Mouse (Mus musculus) intestine, embryonic 15.5 days (tissue): ENCODE data around the gene Slc29a1. TPM values are rescaled to one million over a fixed set of nuclear protein-coding genes. Genes with fewer than 3 reads are reported as not detected.
"Not testable (repeated sequence)": the region's sequence is repeated elsewhere in the genome, so short reads cannot be mapped to it uniquely, and the experiment has no call there.

Experiments used
- ATAC-seq: fragments of 200-750 bp; cut with Nextera tagmentation; 2 replicates; pipeline ENCODE4 v1.8.0; 2017; ENCODE audit warnings: moderate TSS enrichment, moderate library complexity
- H3K27ac ChIP-seq: fragments of 300-500 bp; sonication (generic); 2 replicates; pipeline ENCODE4 v1.5.1; 2015; ENCODE audit warnings: mild to moderate bottlenecking, inconsistent platforms
- H3K27me3 ChIP-seq: fragments of 300-500 bp; sonication (generic); replicated peaks from 2 replicates; pipeline ENCODE4 v1.6.1; 2015; ENCODE audit warnings: inconsistent platforms
- H3K36me3 ChIP-seq: fragments of 300-500 bp; sonication (generic); 2 replicates; pipeline ENCODE4 v1.6.1; 2015; ENCODE audit warnings: inconsistent platforms
- H3K4me1 ChIP-seq: fragments of 300-500 bp; sonication (generic); replicated peaks from 2 replicates; pipeline ENCODE4 v1.6.1; 2015; ENCODE audit warnings: inconsistent platforms
- H3K4me2 ChIP-seq: fragments of 300-500 bp; sonication (generic); replicated peaks from 2 replicates; pipeline ENCODE4 v1.6.1; 2015; ENCODE audit warnings: mild to moderate bottlenecking, inconsistent platforms
- H3K4me3 ChIP-seq: fragments of 300-500 bp; sonication (generic); replicated peaks from 2 replicates; pipeline ENCODE4 v1.5.1; 2015; ENCODE audit warnings: inconsistent platforms
- H3K9ac ChIP-seq: fragments of 300-500 bp; sonication (generic); 2 replicates; pipeline ENCODE4 v1.6.1; 2015; ENCODE audit warnings: inconsistent platforms
- H3K9me3 ChIP-seq: fragments of 300-500 bp; sonication (generic); 2 replicates; pipeline ENCODE4 v1.6.1; 2016; ENCODE audit warnings: inconsistent platforms
- WGBS: fragments of 180-500 bp; shearing (Covaris S2); methylation state at CpG from one replicate; pipeline ENCODE4 v1.1.7; 2015; 5-methylcytosine and 5-hydroxymethylcytosine counted together
- polyA plus RNA-seq: library from polyadenylated mRNA; unstranded; fragments of >200 nt; fragmentation: Nextera tagmentation; extraction: Ambion mirVana; gene quantifications from 2 replicates; pipeline ENCODE4 v1.2.1, GENCODE M21; 2015

Gene Slc29a1
- polyA plus RNA-seq, 1 experiment from 2014 or later = 85.4 TPM

GRCm38 (mm10) chr17:45626577-45627134, 27.2 kb upstream of the Slc29a1 start:
- no peak overlapping the region for H3K4me3 ChIP-seq
- H3K9me3 ChIP-seq = no peaks in the 10 kb centered on the region
- WGBS = 28% methylated on average over 15 of the region's 15 CpGs
- no peaks in the 10 kb centered on the region for H3K27me3 ChIP-seq
- H3K36me3 ChIP-seq = no peaks in the 10 kb centered on the region
- peak overlapping the region; percentile 48 for H3K4me2 ChIP-seq
- peak; percentile 42; the same call in 1 of the 2 replicates for ATAC-seq
- H3K27ac ChIP-seq = 0 out of 2 replicates have a peak overlapping the region, but pooled peaks have one; percentile 37
- no peak overlapping the region for H3K9ac ChIP-seq
- H3K4me1 ChIP-seq = peaks cover 32% of the 10 kb centered on the region

GRCm38 (mm10) chr17:45623425-45623824, 24.0 kb upstream of the Slc29a1 start:
- H3K9ac ChIP-seq, H3K4me3 ChIP-seq, ATAC-seq, H3K36me3 ChIP-seq, H3K9me3 ChIP-seq, H3K27me3 ChIP-seq, H3K27ac ChIP-seq, H3K4me2 ChIP-seq: not testable (repeated sequence)
- WGBS = 91% methylated on average over 8 of the region's 8 CpGs
- peaks cover 26% of the 10 kb centered on the region for H3K4me1 ChIP-seq

- Histone ChIP-seq H3K4me1 (peaks cover 13% of the 10 kb centered on the region; the same call in 1 of the 2 replicates), H3K4me3 (peak overlapping the region; percentile 24), H3K9ac (peak overlapping the region; percentile 31), H3K9me3 (no peaks in the 10 kb centered on the region), H3K4me2 (peak overlapping the region; percentile 57), H3K36me3 (no peaks in the 10 kb centered on the region), H3K27ac (peak overlapping the region; percentile 87), H3K27me3 (no peaks in the 10 kb centered on the region)
- ATAC-seq = peak; percentile 71
- WGBS = 18% methylated on average over 20 of the region's 20 CpGs
Measured at GRCm38 (mm10) chr17:45619386-45620256, 20.2 kb upstream of the Slc29a1 start.

- peak; percentile 82 for ATAC-seq
- H3K9me3 ChIP-seq = no peaks in the 10 kb centered on the region
- H3K36me3 ChIP-seq = no peaks in the 10 kb centered on the region
- peak overlapping the region; percentile 57 for H3K4me2 ChIP-seq
- peak overlapping the region; percentile 87 for H3K27ac ChIP-seq
- peak overlapping the region; percentile 24 for H3K4me3 ChIP-seq
- H3K27me3 ChIP-seq = no peaks in the 10 kb centered on the region
- 19% methylated on average over 8 of the region's 8 CpGs for WGBS
- peak overlapping the region; percentile 31; the same call in 1 of the 2 replicates for H3K9ac ChIP-seq
- peaks cover 13% of the 10 kb centered on the region; the same call in 1 of the 2 replicates for H3K4me1 ChIP-seq
Measured at GRCm38 (mm10) chr17:45618941-45619385, 19.6 kb upstream of the Slc29a1 start.

GRCm38 (mm10) chr17:45617655-45618054, 18.2 kb upstream of the Slc29a1 start:
- Histone ChIP-seq H3K4me3 (no peak overlapping the region), H3K4me1 (peaks cover 13% of the 10 kb centered on the region; the same call in 1 of the 2 replicates), H3K27me3 (no peaks in the 10 kb centered on the region), H3K27ac (no peak overlapping the region), H3K9me3 (no peaks in the 10 kb centered on the region), H3K36me3 (no peaks in the 10 kb centered on the region), H3K4me2 (no peak overlapping the region), H3K9ac (no peak overlapping the region)
- 74% methylated on average over 6 of the region's 6 CpGs for WGBS
- ATAC-seq = no peak

- no peaks in the 10 kb centered on the region for H3K36me3 ChIP-seq
- H3K27ac ChIP-seq = no peak overlapping the region
- no peak overlapping the region for H3K9ac ChIP-seq
- WGBS = 82% methylated on average over 3 of the region's 3 CpGs
- H3K4me2 ChIP-seq = no peak overlapping the region
- no peak for ATAC-seq
- no peaks in the 10 kb centered on the region for H3K27me3 ChIP-seq
- no peaks in the 10 kb centered on the region for H3K9me3 ChIP-seq
- H3K4me3 ChIP-seq = no peak overlapping the region
- H3K4me1 ChIP-seq = peaks cover 13% of the 10 kb centered on the region; the same call in 1 of the 2 replicates
Measured at GRCm38 (mm10) chr17:45616679-45617078, 17.3 kb upstream of the Slc29a1 start.

GRCm38 (mm10) chr17:45616046-45616650, 16.7 kb upstream of the Slc29a1 start:
- Histone ChIP-seq H3K9ac (no peak overlapping the region), H3K27ac (no peak overlapping the region), H3K4me3 (no peak overlapping the region), H3K4me2 (no peak overlapping the region), H3K27me3 (no peaks in the 10 kb centered on the region), H3K4me1 (peaks cover 13% of the 10 kb centered on the region; the same call in 1 of the 2 replicates), H3K9me3 (no peaks in the 10 kb centered on the region), H3K36me3 (no peaks in the 10 kb centered on the region)
- ATAC-seq = no peak
- 65% methylated on average over 4 of the region's 4 CpGs for WGBS

- Histone ChIP-seq H3K4me3 (no peak overlapping the region), H3K9ac (no peak overlapping the region), H3K9me3 (no peaks in the 10 kb centered on the region), H3K36me3 (no peaks in the 10 kb centered on the region), H3K4me1 (0 out of 2 replicates have a peak, but pooled peaks cover 6% of the 10 kb centered on the region), H3K4me2 (no peak overlapping the region), H3K27ac (no peak overlapping the region), H3K27me3 (no peaks in the 10 kb centered on the region)
- ATAC-seq = no peak
- WGBS = 73% methylated on average over 7 of the region's 7 CpGs
Measured at GRCm38 (mm10) chr17:45612921-45613320, 13.5 kb upstream of the Slc29a1 start.

- H3K27me3 ChIP-seq = no peaks in the 10 kb centered on the region
- no peak for ATAC-seq
- no peak overlapping the region for H3K27ac ChIP-seq
- H3K4me3 ChIP-seq = no peak overlapping the region
- no peak overlapping the region for H3K4me2 ChIP-seq
- no peaks in the 10 kb centered on the region for H3K9me3 ChIP-seq
- 68% methylated on average over 8 of the region's 8 CpGs for WGBS
- no peak overlapping the region for H3K9ac ChIP-seq
- 0 out of 2 replicates have a peak, but pooled peaks cover 6% of the 10 kb centered on the region for H3K4me1 ChIP-seq
- H3K36me3 ChIP-seq = no peaks in the 10 kb centered on the region
Measured at GRCm38 (mm10) chr17:45612008-45612407, 12.6 kb upstream of the Slc29a1 start.

- Histone ChIP-seq H3K27ac (0 out of 2 replicates have a peak overlapping the region, but pooled peaks have one; percentile 22), H3K9me3 (no peaks in the 10 kb centered on the region), H3K36me3 (no peaks in the 10 kb centered on the region), H3K4me2 (no peak overlapping the region), H3K4me3 (no peak overlapping the region), H3K27me3 (no peaks in the 10 kb centered on the region), H3K4me1 (0 out of 2 replicates have a peak, but pooled peaks cover 6% of the 10 kb centered on the region), H3K9ac (no peak overlapping the region)
- ATAC-seq = peak; percentile 67
- 34% methylated on average over 5 of the region's 5 CpGs for WGBS
Measured at GRCm38 (mm10) chr17:45610144-45610866, 10.9 kb upstream of the Slc29a1 start.

- 0 out of 2 replicates have a peak, but pooled peaks cover 6% of the 10 kb centered on the region for H3K4me1 ChIP-seq
- no peaks in the 10 kb centered on the region for H3K9me3 ChIP-seq
- no peak overlapping the region for H3K27ac ChIP-seq
- no peak for ATAC-seq
- H3K4me2 ChIP-seq = no peak overlapping the region
- H3K36me3 ChIP-seq = no peaks in the 10 kb centered on the region
- no peak overlapping the region for H3K4me3 ChIP-seq
- no peak overlapping the region for H3K9ac ChIP-seq
- WGBS = 90% methylated on average over 4 of the region's 4 CpGs
- no peaks in the 10 kb centered on the region for H3K27me3 ChIP-seq
Measured at GRCm38 (mm10) chr17:45608396-45608795, 9.0 kb upstream of the Slc29a1 start.
